Mouse (Mus musculus) embryonic facial prominence, embryonic 13.5 days (tissue): ENCODE measurements at regions not wholly inside any gene's neighbourhood (a gene's known extent, or its start where the extent isn't known, plus 50 kb on each side); places are given as distances from the start of the nearest gene placed in this dataset.

Experiments used
- ATAC-seq: fragments of 200-750 bp; cut with Nextera tagmentation; 2 replicates; pipeline ENCODE4 v1.8.0; 2017; ENCODE audit warnings: low read depth; ENCODE audit not compliant: insufficient number of reproducible peaks, insufficient read depth, low FRiP score, low TSS enrichment
- H3K27ac ChIP-seq: fragments of 300-500 bp; sonication (generic); 2 replicates; pipeline ENCODE4 v1.5.1; 2015; ENCODE audit warnings: moderate library complexity, mild to moderate bottlenecking, inconsistent platforms
- H3K27me3 ChIP-seq: fragments of 300-500 bp; sonication (generic); 2 replicates; pipeline ENCODE4 v1.6.1; 2015; ENCODE audit warnings: mild to moderate bottlenecking, inconsistent platforms
- H3K36me3 ChIP-seq: fragments of 300-500 bp; sonication (generic); 2 replicates; pipeline ENCODE4 v1.6.1; 2015; ENCODE audit warnings: mild to moderate bottlenecking, inconsistent platforms
- H3K4me1 ChIP-seq: fragments of 300-500 bp; sonication (generic); 2 replicates; pipeline ENCODE4 v1.6.1; 2015; ENCODE audit warnings: inconsistent platforms
- H3K4me2 ChIP-seq: fragments of 300-500 bp; sonication (generic); 2 replicates; pipeline ENCODE4 v1.6.1; 2015; ENCODE audit warnings: moderate library complexity, mild to moderate bottlenecking, inconsistent platforms
- H3K4me3 ChIP-seq: fragments of 300-500 bp; sonication (generic); 2 replicates; pipeline ENCODE4 v1.5.1; 2015; ENCODE audit warnings: mild to moderate bottlenecking, inconsistent platforms
- H3K9ac ChIP-seq: fragments of 300-500 bp; sonication (generic); 2 replicates; pipeline ENCODE4 v1.6.1; 2015; ENCODE audit warnings: mild to moderate bottlenecking, inconsistent platforms
- H3K9me3 ChIP-seq: fragments of 300-500 bp; sonication (generic); 2 replicates; pipeline ENCODE4 v1.6.1; 2016; ENCODE audit warnings: inconsistent platforms
- WGBS: fragments of 180-500 bp; shearing (Covaris S2); methylation state at CpG from one replicate; pipeline ENCODE4 v1.1.7; 2015; ENCODE audit warnings: mixed read lengths; 5-methylcytosine and 5-hydroxymethylcytosine counted together

DNA sequence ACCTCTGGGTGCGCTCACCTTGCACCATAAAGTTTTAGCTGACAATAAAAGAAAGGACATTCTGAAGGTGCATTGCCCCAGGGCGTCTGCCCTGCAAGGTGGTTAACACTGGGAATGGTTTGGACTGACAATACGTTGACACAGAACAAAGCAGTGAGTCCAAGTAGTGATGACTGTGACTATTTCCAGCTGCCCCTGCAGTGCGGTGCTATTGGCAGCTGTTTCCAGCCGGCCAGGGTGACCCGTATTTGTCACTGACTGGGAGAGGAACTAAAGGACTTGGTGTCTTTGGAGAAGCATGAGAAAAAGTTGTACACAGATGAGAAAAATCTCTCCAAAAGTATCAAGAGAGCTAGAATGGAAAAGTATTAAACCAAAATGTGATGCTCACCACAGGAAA lies 52.0 kb upstream of the Vtcn1 start:
- H3K27ac ChIP-seq = no peak overlapping the region
- no peaks in the 10 kb centered on the region for H3K36me3 ChIP-seq
- no peaks in the 10 kb centered on the region for H3K9me3 ChIP-seq
- no peaks in the 10 kb centered on the region for H3K27me3 ChIP-seq
- H3K9ac ChIP-seq = no peak overlapping the region
- ATAC-seq = no peak
- 73% methylated on average over 6 of the region's 6 CpGs for WGBS
- no peak overlapping the region for H3K4me3 ChIP-seq
- peaks cover 4% of the 10 kb centered on the region; the same call in 1 of the 2 replicates for H3K4me1 ChIP-seq
- H3K4me2 ChIP-seq = no peak overlapping the region

DNA sequence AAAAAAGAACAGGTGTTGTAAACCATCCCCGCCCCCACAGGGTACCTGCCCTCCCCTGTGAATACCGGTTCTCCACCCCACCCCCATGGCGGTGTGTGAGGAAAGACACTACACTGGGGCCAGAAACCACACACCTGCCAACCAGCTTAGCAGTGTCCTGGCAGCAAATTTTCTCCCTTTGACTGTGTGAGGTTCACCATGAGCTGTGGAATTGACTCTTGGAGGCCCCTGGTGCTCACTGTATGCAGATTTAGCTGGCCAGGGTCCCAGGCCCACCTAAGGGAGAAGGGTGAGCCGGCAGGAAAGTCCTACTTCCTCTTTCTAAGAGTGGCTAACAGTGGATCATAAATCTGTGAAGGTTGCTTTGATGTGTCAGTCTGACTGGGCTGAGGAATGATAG lies 53.9 kb upstream of the Vtcn1 start:
- 77% methylated on average over 4 of the region's 4 CpGs for WGBS
- Histone ChIP-seq H3K27me3 (no peaks in the 10 kb centered on the region), H3K27ac (no peak overlapping the region), H3K4me2 (no peak overlapping the region), H3K36me3 (no peaks in the 10 kb centered on the region), H3K9me3 (no peaks in the 10 kb centered on the region), H3K4me3 (no peak overlapping the region), H3K4me1 (peaks cover 6% of the 10 kb centered on the region; the same call in 1 of the 2 replicates), H3K9ac (no peak overlapping the region)
- no peak for ATAC-seq

DNA sequence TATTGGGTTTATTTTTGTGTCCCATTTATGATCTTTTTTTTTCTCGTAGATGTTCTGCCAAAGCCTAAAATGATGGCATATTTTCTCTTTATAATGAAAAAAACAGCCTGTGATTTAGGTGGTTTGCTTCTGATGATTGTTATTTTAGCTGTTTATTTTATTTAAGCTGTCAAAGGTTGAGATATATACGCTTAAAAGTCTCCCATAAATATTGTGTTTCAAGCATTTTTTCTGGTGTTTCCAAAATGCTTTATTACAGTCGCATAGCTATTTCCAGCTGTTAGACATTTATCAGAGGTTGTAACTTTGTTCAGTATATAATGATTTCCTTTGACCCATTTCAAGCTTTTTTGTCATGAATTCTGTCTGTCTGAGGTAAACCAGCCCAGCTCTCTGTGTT lies 54.4 kb upstream of the Vtcn1 start:
- no peaks in the 10 kb centered on the region for H3K9me3 ChIP-seq
- H3K27me3 ChIP-seq = no peaks in the 10 kb centered on the region
- 85% methylated on average over 3 of the region's 3 CpGs for WGBS
- no peak overlapping the region for H3K9ac ChIP-seq
- no peak overlapping the region for H3K27ac ChIP-seq
- no peak overlapping the region for H3K4me3 ChIP-seq
- no peaks in the 10 kb centered on the region for H3K36me3 ChIP-seq
- no peak overlapping the region for H3K4me2 ChIP-seq
- ATAC-seq = no peak
- peaks cover 6% of the 10 kb centered on the region; the same call in 1 of the 2 replicates for H3K4me1 ChIP-seq

DNA sequence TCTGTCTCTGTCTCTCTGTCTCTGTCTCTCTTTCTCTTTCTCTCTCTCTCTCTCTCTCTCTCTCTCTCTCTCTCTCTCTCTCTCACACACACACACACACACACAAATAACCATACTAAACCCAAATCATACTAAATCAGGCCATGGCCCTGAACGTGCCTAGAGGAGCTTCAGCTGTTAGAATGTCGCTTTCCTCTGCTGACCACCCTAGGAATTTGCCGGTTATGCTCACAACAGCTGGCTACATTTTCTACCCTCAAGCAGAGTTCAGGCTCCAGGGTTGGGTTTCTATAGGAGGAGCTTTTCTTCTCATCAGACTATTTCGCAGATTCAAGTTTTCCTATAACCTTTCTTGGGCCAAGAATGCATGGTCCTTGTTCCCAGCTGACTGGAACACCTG lies 56.1 kb upstream of the Vtcn1 start:
- H3K9me3 ChIP-seq = no peaks in the 10 kb centered on the region
- no peak for ATAC-seq
- H3K9ac ChIP-seq = no peak overlapping the region
- H3K27me3 ChIP-seq = no peaks in the 10 kb centered on the region
- H3K4me1 ChIP-seq = peaks cover 6% of the 10 kb centered on the region; the same call in 1 of the 2 replicates
- H3K4me2 ChIP-seq = no peak overlapping the region
- no peak overlapping the region for H3K4me3 ChIP-seq
- no peak overlapping the region for H3K27ac ChIP-seq
- 67% methylated on average over 4 of the region's 4 CpGs for WGBS
- no peaks in the 10 kb centered on the region for H3K36me3 ChIP-seq

DNA sequence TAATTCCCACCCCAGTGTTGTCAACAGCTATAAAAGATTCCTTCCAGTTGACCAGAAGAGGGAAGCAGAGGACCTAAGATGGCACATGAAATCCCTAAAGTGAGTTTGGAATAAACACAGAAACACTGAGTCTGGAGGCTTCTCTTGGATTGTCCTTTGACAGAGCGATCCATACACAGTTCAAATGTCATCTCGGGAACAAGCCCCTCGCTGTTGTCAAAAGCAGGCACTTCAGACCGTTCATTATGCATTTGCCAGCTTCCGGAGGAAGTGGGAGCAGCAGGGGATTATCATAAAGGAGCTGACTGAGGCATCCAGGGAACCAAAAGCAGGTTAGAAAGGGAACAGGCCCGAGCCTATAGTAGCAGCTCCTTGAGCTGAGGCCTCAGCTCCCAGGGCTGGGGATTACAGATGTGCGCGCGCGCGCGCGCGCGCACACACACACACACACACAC lies 57.1 kb upstream of the Vtcn1 start:
- H3K9ac ChIP-seq = peak overlapping the region; percentile 37; the same call in 1 of the 2 replicates
- 36% methylated on average over 10 of the region's 15 CpGs for WGBS
- no peaks in the 10 kb centered on the region for H3K27me3 ChIP-seq
- no peak for ATAC-seq
- H3K36me3 ChIP-seq = no peaks in the 10 kb centered on the region
- peak overlapping the region; percentile 68 for H3K27ac ChIP-seq
- no peaks in the 10 kb centered on the region for H3K9me3 ChIP-seq
- H3K4me2 ChIP-seq = peak overlapping the region; percentile 45
- H3K4me1 ChIP-seq = peaks cover 6% of the 10 kb centered on the region; the same call in 1 of the 2 replicates
- no peak overlapping the region for H3K4me3 ChIP-seq

DNA sequence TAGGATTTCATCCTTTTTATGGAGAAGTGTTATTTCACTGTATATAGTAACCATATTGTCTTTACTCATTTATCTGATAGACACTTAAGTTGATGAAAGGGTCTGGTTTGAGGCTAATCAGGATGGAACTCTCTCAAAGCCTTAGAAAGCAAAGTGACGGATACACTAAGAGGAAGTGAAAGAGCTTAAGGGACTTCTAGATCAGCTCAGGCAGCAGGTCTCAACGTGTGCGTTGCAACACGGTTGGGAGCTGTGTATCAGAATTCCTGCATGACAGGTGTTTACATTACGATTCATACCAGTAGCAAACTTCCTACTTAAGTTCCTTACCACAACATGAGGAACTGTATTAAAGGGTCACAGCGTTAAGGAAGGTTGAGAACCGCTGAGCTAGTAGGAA lies 59.9 kb upstream of the Vtcn1 start:
- no peak overlapping the region for H3K9ac ChIP-seq
- H3K4me3 ChIP-seq = no peak overlapping the region
- H3K27me3 ChIP-seq = no peaks in the 10 kb centered on the region
- WGBS = 65% methylated on average over 7 of the region's 7 CpGs
- H3K9me3 ChIP-seq = no peaks in the 10 kb centered on the region
- H3K4me1 ChIP-seq = peaks cover 6% of the 10 kb centered on the region; the same call in 1 of the 2 replicates
- no peak overlapping the region for H3K27ac ChIP-seq
- no peak overlapping the region for H3K4me2 ChIP-seq
- H3K36me3 ChIP-seq = no peaks in the 10 kb centered on the region
- ATAC-seq = no peak

DNA sequence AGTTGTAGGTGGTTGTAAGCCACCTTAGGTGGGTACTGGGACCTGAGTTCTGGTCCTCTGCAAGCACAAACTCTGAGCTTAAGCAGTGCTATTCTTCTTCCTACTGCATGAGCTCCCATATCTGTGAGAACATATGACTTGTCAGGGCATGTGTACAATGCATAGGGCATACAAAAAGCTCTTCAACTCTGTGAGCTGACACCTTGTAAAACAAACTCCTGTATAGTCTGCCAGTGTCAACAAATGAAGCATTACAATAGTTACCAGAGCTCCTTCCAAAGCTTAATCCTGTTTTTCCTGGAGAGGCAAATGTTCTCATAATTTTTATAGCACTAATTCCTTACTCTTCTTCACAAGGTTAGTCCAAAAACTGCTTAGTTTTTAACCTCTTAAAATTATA lies 62.4 kb upstream of the Vtcn1 start:
- Histone ChIP-seq H3K36me3 (no peaks in the 10 kb centered on the region), H3K9ac (no peak overlapping the region), H3K4me2 (no peak overlapping the region), H3K4me1 (no peaks in the 10 kb centered on the region), H3K4me3 (no peak overlapping the region), H3K27me3 (no peaks in the 10 kb centered on the region), H3K27ac (no peak overlapping the region), H3K9me3 (no peaks in the 10 kb centered on the region)
- no peak for ATAC-seq

DNA sequence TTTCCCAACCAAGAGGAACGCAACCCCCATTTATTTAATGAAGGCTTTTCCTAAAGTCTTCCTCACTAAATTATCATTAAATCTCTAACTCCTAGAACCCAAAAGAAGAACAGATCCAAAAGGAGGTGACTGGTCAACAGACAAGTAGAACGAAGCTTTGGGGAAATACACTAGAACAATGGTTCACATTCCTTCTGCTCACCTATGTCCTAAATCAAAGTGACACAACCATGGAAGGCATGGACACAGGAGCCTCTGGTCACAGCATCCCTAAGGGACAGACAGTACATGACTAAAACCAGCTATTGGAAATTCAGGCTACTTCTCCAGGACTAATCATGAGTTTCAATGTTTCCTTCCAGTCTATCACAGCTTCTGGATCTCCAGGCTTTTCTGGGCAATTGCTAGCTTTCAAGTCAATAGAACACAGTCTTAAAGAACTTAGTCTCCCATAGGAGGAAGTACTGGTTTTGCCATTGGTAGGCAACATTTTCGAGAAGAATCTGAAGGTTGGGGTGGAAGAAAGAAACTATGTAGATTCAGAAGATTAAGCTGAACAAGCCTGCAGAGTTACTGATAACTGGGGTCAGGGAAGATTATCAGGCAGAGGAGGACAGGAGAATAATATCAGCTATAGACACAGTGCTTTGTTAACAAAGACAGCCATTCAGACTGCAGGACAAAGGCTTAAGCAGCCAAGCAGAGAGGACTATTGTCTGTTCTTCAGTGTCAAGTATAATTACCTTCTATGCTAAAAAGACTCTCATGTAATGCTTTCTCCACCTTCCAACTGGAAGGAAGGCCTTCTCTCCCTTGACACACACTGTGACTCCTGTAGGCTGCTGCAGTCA lies 65.9 kb upstream of the Vtcn1 start:
- H3K9ac ChIP-seq = no peak overlapping the region
- WGBS = 82% methylated on average over 3 of the region's 3 CpGs
- no peak for ATAC-seq
- no peak overlapping the region for H3K4me3 ChIP-seq
- no peaks in the 10 kb centered on the region for H3K27me3 ChIP-seq
- no peak overlapping the region for H3K27ac ChIP-seq
- no peaks in the 10 kb centered on the region for H3K36me3 ChIP-seq
- H3K4me1 ChIP-seq = no peaks in the 10 kb centered on the region
- H3K4me2 ChIP-seq = no peak overlapping the region
- no peaks in the 10 kb centered on the region for H3K9me3 ChIP-seq

DNA sequence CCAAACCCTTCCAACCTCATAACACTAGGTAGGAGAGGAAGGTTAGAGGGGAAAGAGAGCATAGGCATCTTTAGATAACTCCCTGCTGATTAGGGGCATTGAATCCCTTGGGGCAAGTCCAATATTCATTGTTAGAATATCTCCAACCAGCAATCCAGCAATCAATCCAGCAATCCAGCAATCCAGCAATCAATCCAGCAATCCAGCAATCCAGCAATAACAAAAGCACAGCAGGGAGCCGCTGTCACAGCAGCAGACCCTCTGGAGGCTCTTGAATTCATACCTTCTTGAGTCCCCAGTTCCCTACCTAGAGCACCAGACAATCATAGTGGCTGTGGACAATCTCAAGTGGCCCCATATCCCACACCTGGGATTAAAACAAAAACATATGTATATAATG lies 69.4 kb upstream of the Man1a2 start:
- Histone ChIP-seq H3K36me3 (no peaks in the 10 kb centered on the region), H3K9me3 (no peaks in the 10 kb centered on the region), H3K4me3 (no peak overlapping the region), H3K27ac (no peak overlapping the region), H3K4me2 (no peak overlapping the region), H3K4me1 (no peaks in the 10 kb centered on the region), H3K27me3 (no peaks in the 10 kb centered on the region), H3K9ac (no peak overlapping the region)
- WGBS = 77% methylated on average over 1 of the region's 1 CpGs
- ATAC-seq = no peak

DNA sequence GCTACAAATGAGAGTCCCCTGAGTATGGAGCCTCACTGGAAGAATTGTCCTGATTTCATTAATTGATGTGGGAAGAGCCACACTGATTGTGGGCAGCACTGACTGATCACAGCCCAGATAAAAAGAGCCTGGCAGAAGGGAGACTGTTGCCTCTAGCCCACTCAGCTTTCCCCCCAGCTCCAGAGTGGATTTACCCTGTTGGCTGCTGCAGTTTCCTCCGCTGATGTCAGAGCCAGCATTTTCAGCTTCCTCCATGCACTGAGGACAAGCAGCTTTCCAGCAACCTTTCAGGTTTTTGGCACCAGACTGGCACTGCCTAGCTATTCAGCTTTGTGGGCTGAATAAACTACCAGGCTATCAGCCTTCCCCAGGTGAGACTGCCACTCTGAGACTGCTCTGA lies 65.9 kb upstream of the Man1a2 start:
- H3K9ac ChIP-seq = no peak overlapping the region
- H3K36me3 ChIP-seq = no peaks in the 10 kb centered on the region
- no peaks in the 10 kb centered on the region for H3K9me3 ChIP-seq
- H3K4me2 ChIP-seq = no peak overlapping the region
- no peaks in the 10 kb centered on the region for H3K27me3 ChIP-seq
- no peak overlapping the region for H3K27ac ChIP-seq
- no peak overlapping the region for H3K4me3 ChIP-seq
- no peak for ATAC-seq
- WGBS = 68% methylated on average over 1 of the region's 1 CpGs
- H3K4me1 ChIP-seq = no peaks in the 10 kb centered on the region

DNA sequence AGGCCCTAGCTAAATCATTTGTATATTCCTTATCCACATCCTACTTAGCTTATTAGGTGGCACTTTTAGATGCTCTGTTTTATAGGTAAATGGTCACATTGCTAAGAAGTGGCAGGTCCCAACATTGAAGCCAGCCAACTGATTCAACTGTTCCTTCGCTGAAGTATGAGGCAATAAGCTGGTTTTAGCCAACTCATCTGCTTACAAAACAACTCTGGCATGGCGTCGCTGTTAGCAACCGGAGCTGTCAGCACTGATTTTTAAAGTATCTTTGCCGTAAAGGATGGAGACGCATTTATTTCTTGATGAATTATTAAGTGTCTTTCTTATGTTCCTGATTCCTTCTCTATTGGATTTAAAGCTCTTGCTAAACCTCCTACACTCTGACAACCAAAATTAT lies 63.4 kb upstream of the Man1a2 start:
- Histone ChIP-seq H3K36me3 (no peaks in the 10 kb centered on the region), H3K4me3 (no peak overlapping the region), H3K27me3 (no peaks in the 10 kb centered on the region), H3K4me1 (no peaks in the 10 kb centered on the region), H3K4me2 (no peak overlapping the region), H3K9ac (no peak overlapping the region), H3K27ac (no peak overlapping the region), H3K9me3 (no peaks in the 10 kb centered on the region)
- no peak for ATAC-seq
- WGBS = 88% methylated on average over 6 of the region's 6 CpGs

DNA sequence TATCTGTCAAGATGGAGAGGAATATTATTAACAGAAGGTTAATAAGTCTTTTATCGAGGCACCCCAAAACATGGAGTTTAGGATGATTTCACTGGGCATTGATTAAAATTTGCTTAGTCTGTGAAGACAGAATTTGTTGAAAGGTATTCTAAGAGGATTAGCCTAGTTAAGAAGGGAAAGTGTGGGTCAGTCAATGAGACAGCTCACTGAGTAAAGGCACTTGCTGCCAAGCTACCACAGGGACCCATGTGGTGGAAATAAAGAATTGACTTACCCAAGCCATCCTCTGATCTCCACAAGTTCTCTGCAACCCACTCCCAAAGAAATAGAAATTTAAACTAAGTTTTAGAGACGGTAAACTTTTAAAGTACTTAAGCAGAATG lies 63.0 kb upstream of the Man1a2 start:
- no peak overlapping the region for H3K4me2 ChIP-seq
- H3K27me3 ChIP-seq = no peaks in the 10 kb centered on the region
- no peak overlapping the region for H3K27ac ChIP-seq
- no peak overlapping the region for H3K4me3 ChIP-seq
- H3K9me3 ChIP-seq = no peaks in the 10 kb centered on the region
- H3K9ac ChIP-seq = no peak overlapping the region
- no peaks in the 10 kb centered on the region for H3K36me3 ChIP-seq
- WGBS = 88% methylated on average over 2 of the region's 2 CpGs
- no peaks in the 10 kb centered on the region for H3K4me1 ChIP-seq
- ATAC-seq = no peak
